Mouse (Mus musculus): ENCODE data around the gene Adcy1.

Gene Adcy1

DNA sequence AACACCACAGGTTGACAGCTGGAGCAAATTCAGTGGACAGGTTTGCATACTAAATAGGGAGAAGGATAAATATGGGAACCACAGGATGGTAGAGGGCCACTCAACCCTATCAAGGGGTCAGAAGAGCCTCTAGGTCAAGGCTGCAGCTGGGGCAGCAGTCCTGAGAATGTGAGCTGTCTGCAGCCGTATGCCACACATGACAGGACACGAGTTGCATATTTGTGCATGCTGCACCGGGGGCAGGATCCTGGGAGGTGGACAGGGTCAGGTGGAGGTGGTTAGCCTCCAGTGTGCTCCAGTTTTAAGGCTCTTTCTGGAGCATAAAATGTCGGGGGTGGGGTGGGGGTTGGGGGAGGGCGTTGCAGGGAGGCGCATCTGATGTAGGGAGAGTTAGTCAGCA is 8.3 kb downstream of the Adcy1 start:
- no peak for DNase-seq

- no peak for DNase-seq
Observed at GRCm38 (mm10) chr11:7073556-7073955, 10.3 kb downstream of the Adcy1 start.

DNA sequence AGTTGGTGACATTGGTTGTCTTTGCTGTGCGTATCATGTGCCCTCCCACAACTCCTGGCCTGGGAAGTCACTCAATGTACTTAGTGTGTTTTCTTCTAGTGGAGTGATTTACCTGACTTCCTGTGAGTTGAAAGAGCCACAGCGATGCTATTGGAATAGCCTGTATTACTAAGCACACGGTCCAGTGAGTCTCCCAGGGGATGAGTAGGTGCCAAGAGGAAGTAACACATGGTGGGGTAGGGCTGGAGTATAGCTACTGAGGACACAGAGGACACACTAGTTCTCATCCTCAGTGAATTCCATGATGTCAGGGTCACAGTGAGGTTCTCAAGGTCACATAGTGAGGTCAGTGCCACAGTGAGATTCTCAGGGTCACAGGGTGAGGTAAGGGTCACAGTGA is 13.2 kb downstream of the Adcy1 start:
- no peak for DNase-seq

GRCm38 (mm10) chr11:7081893-7082292 is 18.6 kb downstream of the Adcy1 start:
- DNase-seq = no peak

DNA sequence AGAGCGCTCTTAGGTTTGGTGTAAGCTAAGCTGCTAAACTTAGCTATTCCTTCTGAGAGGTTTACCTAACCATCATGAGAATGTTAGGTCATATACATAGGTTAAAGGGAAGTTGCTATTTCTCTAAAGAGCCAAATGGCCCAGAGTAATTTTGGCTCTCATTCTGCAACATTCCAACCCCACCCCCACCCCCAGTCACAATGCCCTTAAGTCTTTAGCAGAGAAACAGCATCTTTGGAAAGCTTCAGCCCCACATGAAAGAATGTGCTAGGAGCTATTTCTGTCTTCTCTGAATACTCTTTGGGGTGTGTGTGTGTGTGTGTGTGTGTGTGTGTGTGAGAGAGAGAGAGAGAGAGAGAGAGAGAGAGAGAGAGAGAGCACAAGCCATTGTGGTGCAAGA is 20.6 kb downstream of the Adcy1 start:
- DNase-seq = no peak

DNA sequence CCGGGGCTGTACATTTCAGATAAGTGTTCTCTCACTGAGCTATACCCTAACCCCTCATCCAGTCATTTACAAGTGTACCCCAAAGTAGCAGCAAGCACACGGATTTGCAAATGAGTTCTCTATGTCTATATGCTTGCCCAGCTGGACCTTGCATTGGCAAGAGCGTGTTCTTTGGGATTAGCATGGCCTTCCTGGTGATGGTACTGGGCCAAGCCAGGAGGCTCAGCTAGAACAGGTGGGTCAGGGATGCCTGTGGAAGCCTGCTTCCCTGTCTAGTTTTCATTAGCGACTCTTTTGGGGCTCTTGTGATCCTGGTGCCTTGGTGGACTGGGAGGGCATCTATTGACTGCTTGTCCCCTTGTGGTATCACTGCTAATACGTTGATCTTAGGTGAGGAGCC is 21.9 kb downstream of the Adcy1 start:
- no peak for DNase-seq

DNA sequence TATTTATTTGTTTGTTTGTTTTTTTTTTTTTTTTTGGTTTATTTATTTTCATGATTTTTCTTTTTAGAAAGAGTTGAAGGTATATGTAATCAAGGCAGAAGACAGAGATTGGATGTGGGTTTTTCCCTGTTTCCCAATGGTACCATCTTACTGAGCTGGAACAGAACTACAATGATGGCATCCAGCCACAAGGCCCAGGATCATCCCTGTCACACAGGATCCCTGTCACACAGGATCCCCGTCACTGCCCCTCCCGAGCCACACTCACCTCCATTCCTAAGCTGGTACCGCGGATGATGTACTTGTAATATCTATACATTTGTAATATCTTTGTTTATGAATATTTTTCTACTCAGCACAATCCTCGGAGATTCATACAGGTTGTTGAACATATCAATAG is 27.8 kb downstream of the Adcy1 start:
- no peak for DNase-seq

DNA sequence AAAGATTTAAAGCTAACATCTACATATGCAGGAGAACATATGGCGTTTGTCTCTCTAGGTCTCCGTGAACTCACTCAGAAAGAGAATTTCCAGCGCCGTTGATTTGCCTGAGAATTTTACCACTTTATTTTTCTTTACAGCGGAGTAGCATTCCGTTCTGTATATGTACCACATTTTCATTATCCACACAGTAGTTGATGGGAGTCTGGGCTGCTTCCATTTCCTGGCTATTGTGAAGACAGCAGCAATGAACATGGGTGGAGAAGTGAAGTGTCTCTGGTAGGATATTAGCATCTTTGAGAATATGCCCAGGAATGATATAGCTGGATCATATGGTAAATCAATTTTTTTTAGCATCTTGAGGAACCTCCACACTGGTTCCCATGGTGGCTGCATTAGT is 31.6 kb downstream of the Adcy1 start:
- DNase-seq = no peak

DNA sequence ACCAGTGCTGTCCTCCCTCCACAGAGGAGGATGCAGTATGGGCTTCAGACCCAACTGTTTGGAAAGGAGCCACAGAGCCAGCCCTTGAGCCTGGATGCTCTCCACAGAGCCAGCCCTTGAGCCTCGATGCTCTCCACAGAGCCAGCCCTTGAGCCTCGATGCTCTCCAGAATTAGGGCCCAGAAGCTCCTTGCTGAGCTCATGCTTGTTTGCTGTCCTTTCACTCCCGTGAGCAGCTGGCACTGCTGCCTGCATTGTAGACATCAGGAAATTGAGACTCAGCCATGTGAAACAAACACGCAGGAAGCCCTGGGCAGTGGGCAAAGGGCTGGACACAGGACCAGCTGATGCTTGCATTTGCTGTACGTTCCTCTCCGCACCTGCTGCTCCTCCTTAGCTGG is 38.4 kb downstream of the Adcy1 start:
- no peak for DNase-seq

DNA sequence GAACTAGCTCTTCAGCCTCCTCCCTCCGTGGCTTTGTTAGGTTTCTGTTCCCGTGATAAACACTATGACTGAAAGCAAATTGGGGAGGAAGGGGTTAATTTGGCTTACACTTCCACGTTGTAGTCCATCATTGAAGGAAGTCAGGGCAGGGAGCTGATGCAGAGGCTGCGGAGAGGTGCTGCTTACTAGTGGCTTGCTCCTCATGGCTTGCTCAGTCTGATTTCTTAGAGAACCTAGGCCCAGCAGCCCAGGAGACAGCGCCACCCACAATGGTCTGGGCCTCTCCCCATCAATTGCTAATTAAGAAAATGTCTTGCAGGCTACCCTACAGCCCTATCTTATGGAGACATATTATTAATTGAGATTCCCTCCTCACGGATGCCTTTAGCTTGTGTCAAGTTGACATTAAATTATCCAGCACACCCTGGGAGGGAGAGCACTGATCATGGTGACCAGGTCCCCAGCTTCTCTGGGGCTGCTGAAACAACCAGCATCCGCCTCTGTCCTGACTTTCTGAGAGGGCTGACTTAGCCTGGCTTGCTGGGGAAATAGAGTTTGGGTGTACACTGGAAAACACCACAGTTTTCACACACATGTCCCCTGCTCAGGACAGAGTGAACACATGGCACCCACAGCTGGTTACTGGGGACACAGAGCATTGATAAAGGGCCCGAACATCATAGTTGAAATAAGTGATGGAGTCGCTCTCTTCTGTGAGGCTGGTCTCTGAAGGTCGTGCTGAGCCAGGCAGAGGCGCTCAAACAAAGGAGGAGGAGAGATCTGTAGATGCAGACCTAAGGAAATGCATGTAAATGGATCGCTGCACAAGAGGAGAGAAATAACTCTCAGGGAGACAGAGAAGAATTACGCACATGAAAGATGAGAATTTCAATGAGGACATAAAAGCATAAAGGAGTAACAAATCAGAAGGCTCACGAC is 39.2 kb downstream of the Adcy1 start:
- DNase-seq = no peak

DNA sequence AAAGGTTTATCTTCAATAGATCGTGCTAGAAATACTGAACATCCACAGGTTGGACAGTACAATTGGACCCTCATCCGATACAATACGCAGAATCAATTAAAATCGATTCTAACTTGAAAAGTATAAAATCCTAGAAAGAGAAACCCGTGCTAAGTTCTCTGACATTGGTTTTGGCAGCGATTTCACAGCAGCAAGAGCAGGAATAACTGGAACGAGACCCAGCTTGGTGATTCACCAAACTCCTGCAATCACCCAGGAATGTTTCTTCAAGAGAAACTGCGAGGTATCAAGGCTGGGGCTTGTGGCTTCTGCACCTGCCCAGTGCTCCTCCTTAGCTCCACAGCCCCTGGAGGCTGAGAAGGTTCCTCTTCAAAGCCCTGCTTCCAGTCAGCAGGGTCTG is 42.0 kb downstream of the Adcy1 start:
- DNase-seq = no peak

DNA sequence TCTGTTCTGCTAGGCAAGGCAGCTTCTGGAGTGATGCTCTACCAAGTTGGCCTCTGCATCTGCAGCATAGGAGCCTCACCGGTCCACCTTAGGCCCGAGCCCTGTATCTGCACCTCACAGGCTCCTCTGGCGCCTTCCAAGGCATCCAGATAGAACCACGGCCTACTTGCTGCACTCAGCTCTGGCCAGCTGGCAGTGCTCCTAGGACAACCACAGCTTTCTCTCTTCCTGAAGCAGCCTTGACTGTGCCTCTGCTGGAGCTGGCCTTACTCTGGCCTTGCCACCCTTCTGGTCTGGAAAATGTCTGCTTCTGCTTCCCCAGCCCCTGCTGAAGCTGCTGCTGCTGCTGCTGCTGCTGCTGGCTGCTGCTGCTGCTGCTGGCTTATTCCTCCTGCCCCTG is 45.8 kb downstream of the Adcy1 start:
- no peak for DNase-seq

- DNase-seq = no peak
Observed at GRCm38 (mm10) chr11:7113046-7113445, 49.8 kb downstream of the Adcy1 start.

- DNase-seq = no peak
Observed at GRCm38 (mm10) chr11:7113687-7114086, 50.4 kb downstream of the Adcy1 start.

- DNase-seq = no peak
Observed at GRCm38 (mm10) chr11:7114312-7114711, 51.0 kb downstream of the Adcy1 start.

- DNase-seq = no peak
Observed at GRCm38 (mm10) chr11:7116647-7117046, 53.4 kb downstream of the Adcy1 start.

DNA sequence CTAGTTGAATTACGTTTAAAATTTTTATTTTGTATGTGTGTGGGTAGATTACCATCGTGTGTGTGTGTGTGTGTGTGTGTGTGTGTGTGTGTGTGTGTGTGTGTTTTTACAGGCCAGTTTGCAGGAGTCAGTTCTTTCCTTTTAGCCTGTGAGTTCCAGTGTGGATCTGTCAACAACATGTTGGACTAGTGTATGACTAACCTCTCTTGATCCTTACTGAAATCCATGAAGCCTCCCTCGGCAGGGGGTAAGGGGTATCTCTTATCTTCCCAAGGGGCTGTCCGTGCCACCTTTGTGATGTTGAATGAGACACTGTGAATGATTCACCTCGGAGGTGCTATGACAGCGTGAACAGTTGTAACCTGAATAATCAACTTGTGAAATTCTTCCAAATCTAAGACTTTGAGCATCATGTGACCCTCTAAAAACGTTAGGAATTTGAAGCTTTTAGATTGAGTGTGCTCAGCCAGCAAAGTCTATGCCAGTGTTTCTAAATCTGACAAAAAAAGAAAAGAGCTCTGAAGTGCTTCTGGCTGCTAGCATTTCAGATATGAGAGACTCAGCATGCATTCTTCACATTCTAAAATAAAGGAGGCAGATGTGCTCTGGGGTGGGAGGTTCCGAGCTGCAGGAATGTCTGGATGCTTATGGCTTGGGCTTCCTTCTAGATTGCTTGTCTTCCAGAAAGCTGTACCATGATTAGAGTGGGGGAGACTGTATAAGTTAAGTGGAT is 66.2 kb downstream of the Adcy1 start:
- DNase-seq = no peak

- no peak for DNase-seq
Observed at GRCm38 (mm10) chr11:7132736-7133387, 69.6 kb downstream of the Adcy1 start.

GRCm38 (mm10) chr11:7133736-7134135 is 70.4 kb downstream of the Adcy1 start:
- no peak for DNase-seq

GRCm38 (mm10) chr11:7134319-7134718 is 71.0 kb downstream of the Adcy1 start:
- DNase-seq = no peak

GRCm38 (mm10) chr11:7135301-7135700 is 72.0 kb downstream of the Adcy1 start:
- no peak for DNase-seq

DNA sequence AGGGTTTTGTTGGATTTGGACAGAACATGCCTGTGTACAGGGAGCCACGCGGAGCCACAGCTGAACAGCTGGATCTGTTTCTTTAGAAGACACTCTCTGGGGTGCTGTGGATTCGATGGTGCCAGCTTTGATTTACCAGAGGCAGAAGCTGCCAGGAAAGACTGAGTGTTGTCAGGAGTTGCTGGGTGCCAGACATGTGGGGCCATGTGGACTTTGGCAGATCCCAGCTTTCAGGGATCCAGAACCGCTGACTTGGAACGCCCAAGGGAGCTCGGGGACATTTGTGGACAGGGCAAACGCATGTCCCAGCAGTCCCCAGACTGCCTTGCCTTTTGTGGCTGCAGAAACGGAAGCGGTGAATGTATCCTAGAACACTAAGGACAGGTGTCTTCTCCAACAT is 72.5 kb downstream of the Adcy1 start:
- DNase-seq = peak; percentile 33

DNA sequence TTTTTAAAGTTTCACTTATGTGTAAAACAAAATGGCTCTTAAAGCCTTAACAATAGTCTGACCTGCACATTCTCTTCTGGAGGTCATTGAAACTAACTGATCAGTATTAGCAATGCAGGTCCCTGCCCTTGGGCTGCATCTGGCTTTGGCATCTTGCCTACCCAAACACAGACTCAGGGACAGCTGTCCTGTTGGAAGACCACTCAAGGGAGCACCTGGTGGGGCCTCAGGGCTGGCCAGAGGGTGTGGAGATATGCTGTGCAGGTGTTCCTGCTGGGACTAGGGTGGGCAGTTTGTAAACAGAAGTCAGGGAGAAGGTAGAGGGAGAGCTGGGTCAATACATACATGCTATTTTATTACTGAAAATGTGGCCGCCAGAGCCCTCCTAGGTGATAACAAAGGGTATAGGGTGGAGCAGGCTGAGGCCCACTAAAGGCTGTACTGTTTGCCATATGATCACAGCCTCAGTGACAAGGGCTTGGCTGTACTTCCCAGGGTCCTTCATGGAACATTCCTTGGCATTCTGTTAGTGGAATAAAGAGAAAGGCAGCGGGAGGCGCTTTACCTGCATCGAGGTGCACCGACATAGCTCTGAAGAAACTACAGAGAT is 73.1 kb downstream of the Adcy1 start:
- no peak for DNase-seq
